In genomic region chr16:31655531-31655930, GRCm38 (mm10) we compare ENCODE assay signal across 20 mouse cellular contexts. TPM values are rescaled to one million over a fixed set of nuclear protein-coding genes. Genes with fewer than 3 reads are reported as not detected.
DNase-seq lines count a peak whose midpoint lies in the region; ATAC-seq and TF ChIP-seq lines count a peak whose summit lies in the region.
"Had no signal": no experiment of that assay in that cellular context is flagged by ENCODE, and none has a peak within 500 bp of the region (broad histone marks: within the 10 kb centered on the region; RNA-seq: fewer than 3 reads in every experiment).

No protein-coding gene starts in this region.

- H3K27ac ChIP-seq in cerebellum, adult 2 months (ENCODE audit: insufficient read depth, low read length): no peak overlapping the region
- H3K27ac ChIP-seq: embryonic facial prominence, embryonic 12.5 days; forebrain, embryonic 15.5 days; heart, adult 2 months; heart, embryonic 15.5 days; hindbrain, embryonic 10.5 days; hindbrain, embryonic 14.5 days; intestine, embryonic 15.5 days had no signal

- DNase-seq in adrenal gland, adult 8-10 months: peak; percentile 48
- no peak for DNase-seq in adrenal gland, postnatal 25 days
- peak; percentile 84 for DNase-seq in 3T3-L1 (ENCODE audit: low read depth, low spot score)
- peak; percentile 9 for DNase-seq in Patski (ENCODE audit: low read depth, low spot score)
- peak; percentile 43 to 62 for DNase-seq in adrenal gland, postnatal 36 days
- DNase-seq in cerebellum, adult 2 months: no peak
- DNase-seq in right cerebral cortex, adult 18-20 months: no peak
- DNase-seq: cerebellum, adult 11 months; cerebellum, adult 9-10 months; cerebellum, postnatal 25 days; gastrocnemius, postnatal 36 days; heart, adult 2 months; heart, postnatal 14 days; kidney, adult 2 months had no signal

- WGBS in cerebellum, adult 2 months: 97% methylated on average over 2 of the region's 2 CpGs

- no peak for TF ChIP-seq CTCF in Patski (IDR thresholded peaks at IDR 0.05)
- no peak for TF ChIP-seq CTCF in cerebellum, adult 2 months (IDR thresholded peaks at IDR 0.05; ENCODE audit: borderline replicate concordance, insufficient read depth, low read depth, low read length)

- POLR2A ChIA-PET in Patski (lab: Charles Lee): interaction anchor here (1.0 kb wide), 1 partner anchor 16 kb away, joined by 3 read pairs; no protein-coding TSS in a partner anchor

- peaks cover 14% of the 10 kb centered on the region for H3K4me1 ChIP-seq in cerebellum, adult 2 months (ENCODE audit: control insufficient read depth, insufficient read depth, low read length)
- H3K4me1 ChIP-seq: intestine, embryonic 15.5 days had no signal

- H3K27me3 ChIP-seq in Patski: no peaks in the 10 kb centered on the region
- H3K27me3 ChIP-seq in cerebellum, adult 2 months (ENCODE audit: control insufficient read depth, insufficient read depth, low read length): no peaks in the 10 kb centered on the region
- H3K27me3 ChIP-seq: embryonic facial prominence, embryonic 12.5 days; forebrain, embryonic 15.5 days; heart, embryonic 15.5 days; intestine, embryonic 15.5 days had no signal

- CTCF ChIA-PET in Patski (lab: Charles Lee): no interaction called here

- H3K4me3 ChIP-seq in cerebellum, adult 2 months (replicated peaks; ENCODE audit: insufficient read depth, low read depth, low read length): no peak overlapping the region
- H3K4me3 ChIP-seq: embryonic facial prominence, embryonic 12.5 days; forebrain, embryonic 15.5 days; heart, adult 2 months; heart, embryonic 15.5 days; hindbrain, embryonic 10.5 days; intestine, embryonic 15.5 days had no signal

- TF ChIP-seq POLR2A in cerebellum, adult 2 months (IDR thresholded peaks at IDR 0.05; ENCODE audit: borderline replicate concordance, insufficient read depth, low read length): no peak

- in situ Hi-C loops in Patski (cut with MboI; ENCODE audit: low pct_unique_long_range_greater_than_20kb): no loop called here

- ATAC-seq in Patski: no peak
- ATAC-seq: forebrain, embryonic 15.5 days; intestine, embryonic 15.5 days had no signal

RNA-seq across cellular contexts. Expression of gene Dlg1, which starts 7.7 kb away (rescaled TPM):
- 100 to 1,000 TPM in 1 of 4 experiments, 10 to 100 TPM in 3; 79.4 to 105 (median 85.4) TPM for total RNA-seq in adrenal gland, adult 8-10 months (2022)
- total RNA-seq in adrenal gland, postnatal 25 days (2021): 101 and 103 TPM in 2 replicates
- 116 TPM for polyA plus RNA-seq in Patski (2021)
- total RNA-seq in adrenal gland, postnatal 36 days (2021): 100 to 1,000 TPM in 1 of 2 experiments, 10 to 100 TPM in 1; 88.5 to 105 TPM
- polyA plus RNA-seq in cerebellum, adult 2 months (2012; rRNA removed): 82.2 and 85.9 TPM in 2 replicates

Comparison
In these comparisons a context has a peak if more than half of its experiments do, and no peak if none do; other contexts are left out.
1. DNase-seq: peak in adrenal gland, adult 8-10 months (single experiment), 3T3-L1 (single experiment), Patski (single experiment) and adrenal gland, postnatal 36 days (2 of 2); none in adrenal gland, postnatal 25 days (single experiment), cerebellum, adult 2 months (0 of 2) and right cerebral cortex, adult 18-20 months (single experiment).